Mouse (Mus musculus) bone marrow macrophage, adult 2 months (primary cell): ENCODE results near the gene Gcn1l1. TPM values are rescaled to one million over a fixed set of nuclear protein-coding genes. Genes with fewer than 3 reads are reported as not detected.
A peak's percentile ranks its signal among the peaks of the same experiment; 100 is the strongest.

Source experiments
- H3K27ac ChIP-seq: 2 replicates; pipeline ENCODE4 v1.5.1; 2012; ENCODE audit warnings: low read depth, low read length; ENCODE audit not compliant: insufficient read depth
- H3K4me1 ChIP-seq: 2 replicates; pipeline ENCODE4 v1.6.1; 2012; ENCODE audit warnings: low read length; ENCODE audit not compliant: control insufficient read depth, insufficient read depth
- H3K4me3 ChIP-seq: 2 replicates; pipeline ENCODE4 v1.5.1; 2012; ENCODE audit warnings: mild to moderate bottlenecking, low read length, moderate library complexity; ENCODE audit not compliant: insufficient read depth
- CTCF ChIP-seq: IDR thresholded peaks from 2 replicates; pipeline ENCODE4 v1.5.1; 2012; ENCODE audit warnings: low read depth, mild to moderate bottlenecking, low read length, moderate library complexity
- POLR2A ChIP-seq: IDR thresholded peaks from 2 replicates; pipeline ENCODE4 v1.6.1; 2012; ENCODE audit warnings: mild to moderate bottlenecking, low read depth, low read length, borderline replicate concordance
- polyA plus RNA-seq: library from polyadenylated mRNA; stranded (reverse); fragments of >200 nt; gene quantifications from 2 replicates; pipeline ENCODE4 v1.2.4, GENCODE M21; 2012; ENCODE audit not compliant: missing spikeins, insufficient read depth, insufficient read length

The Gcn1l1 gene
- polyA plus RNA-seq, 1 experiment: 20.3 TPM

DNA sequence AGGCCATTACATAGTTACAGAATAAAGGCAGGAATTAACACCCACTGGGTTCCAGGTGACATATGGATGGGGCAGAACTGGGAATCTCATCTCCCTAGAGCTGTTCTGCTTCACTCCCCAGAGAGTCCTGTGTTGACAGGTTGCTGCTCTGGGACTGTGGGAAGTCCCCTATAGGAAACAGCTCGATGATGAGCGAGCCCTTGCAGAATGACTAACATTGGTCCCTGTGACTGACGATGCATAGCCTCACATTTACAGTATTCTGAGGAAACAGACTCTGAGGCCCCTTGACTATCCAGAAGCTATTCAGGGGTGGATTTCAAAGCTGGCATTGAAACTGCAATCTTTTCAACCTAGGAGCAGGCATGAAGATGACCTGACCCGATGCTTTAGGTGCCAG, 64.6 kb downstream of the Gcn1l1 start:
- H3K4me3 ChIP-seq: no peak overlapping the region
- H3K27ac ChIP-seq: no peak overlapping the region
- H3K4me1 ChIP-seq: peaks cover 39% of the 10 kb centered on the region
- TF ChIP-seq CTCF: no peak
- no peak for TF ChIP-seq POLR2A

DNA sequence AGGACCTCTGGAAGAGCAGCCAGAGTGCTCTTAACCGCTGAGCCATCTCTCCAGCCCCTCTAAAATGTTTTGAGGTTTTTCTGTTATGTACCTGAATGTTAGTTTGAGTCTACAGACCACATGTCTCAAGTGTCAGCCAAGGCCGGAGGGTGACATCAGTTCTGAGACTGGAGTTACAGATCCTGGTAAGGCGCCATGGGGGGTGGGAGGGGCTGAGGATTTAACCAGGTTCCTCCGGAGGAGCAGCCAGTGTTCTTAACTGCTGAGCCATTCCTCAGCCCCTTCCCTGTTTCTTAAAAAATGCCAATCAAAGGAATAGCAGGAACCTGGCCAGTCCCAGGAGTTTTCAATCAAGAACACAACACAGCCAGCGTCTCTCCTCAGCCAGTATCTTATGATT, 65.2 kb downstream of the Gcn1l1 start:
- Histone ChIP-seq H3K27ac (no peak overlapping the region), H3K4me1 (peaks cover 43% of the 10 kb centered on the region)

DNA sequence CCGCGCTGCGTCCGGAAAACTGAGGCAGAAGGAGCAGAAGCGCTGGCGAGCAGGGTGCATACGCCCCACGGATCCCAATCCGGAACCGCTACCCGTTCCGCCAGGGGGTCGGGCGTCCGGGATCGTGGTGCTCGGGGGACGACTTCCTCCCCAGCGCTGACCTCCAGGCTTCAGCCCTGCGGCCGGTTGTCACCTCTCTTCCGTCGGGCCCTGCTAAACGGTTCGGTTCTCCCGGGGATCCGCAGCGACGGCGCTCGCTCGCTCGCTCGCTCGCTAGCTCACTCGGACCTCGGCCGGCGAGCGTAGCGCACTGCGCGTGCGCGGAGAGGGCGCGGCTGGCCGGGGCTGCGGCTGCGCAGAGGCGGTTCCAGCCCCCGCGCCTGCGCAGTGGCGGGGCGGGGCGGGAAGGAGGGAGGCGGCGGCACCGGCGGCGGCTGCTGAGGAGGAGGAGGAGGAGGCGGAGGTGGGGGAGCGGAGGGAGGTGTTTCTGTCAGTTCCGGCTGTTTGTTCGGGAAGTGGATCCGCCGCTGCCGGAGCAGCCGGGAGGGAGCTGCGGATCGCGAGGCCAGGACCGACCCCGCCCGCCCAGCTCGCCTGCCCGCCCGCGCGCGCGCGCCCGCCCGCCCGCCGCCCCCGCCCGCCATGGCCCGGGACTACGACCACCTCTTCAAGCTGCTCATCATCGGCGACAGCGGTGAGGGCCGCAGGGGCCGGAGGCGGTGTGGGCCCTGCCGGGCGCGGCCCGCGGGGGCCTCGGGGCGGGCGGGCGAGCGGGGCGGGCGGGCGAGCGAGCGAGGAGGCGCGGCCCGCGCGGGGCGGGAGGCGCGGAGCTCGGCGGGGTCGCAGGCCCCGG, 66.7 kb downstream of the Gcn1l1 start, which contains the start of gene Rab35:
Gene Rab35 (plus strand): TSS at position 404 of the 853 bp plus-strand sequence.
- Histone ChIP-seq H3K4me1 (peaks cover 51% of the 10 kb centered on the region), H3K27ac (peak within 1 kb of the TSS; percentile 61)

More for the DNA sequence above, 65.2 kb downstream of the Gcn1l1 start:
- no peak overlapping the region for H3K4me3 ChIP-seq
- TF ChIP-seq CTCF (no peak), POLR2A (no peak)

GRCm38 (mm10) chr5:115632358-115632714, 67.3 kb downstream of the Gcn1l1 start:
- TF ChIP-seq CTCF (no peak), POLR2A (no peak)
- Histone ChIP-seq H3K4me3 (peak overlapping the region; percentile 92), H3K27ac (peak overlapping the region; percentile 51), H3K4me1 (peaks cover 58% of the 10 kb centered on the region)

More for the DNA sequence above, 66.7 kb downstream of the Gcn1l1 start, which contains the start of gene Rab35:
- TF ChIP-seq CTCF (no peak), POLR2A (peak; percentile 77)
- peak within 1 kb of the TSS; percentile 92 for H3K4me3 ChIP-seq

DNA sequence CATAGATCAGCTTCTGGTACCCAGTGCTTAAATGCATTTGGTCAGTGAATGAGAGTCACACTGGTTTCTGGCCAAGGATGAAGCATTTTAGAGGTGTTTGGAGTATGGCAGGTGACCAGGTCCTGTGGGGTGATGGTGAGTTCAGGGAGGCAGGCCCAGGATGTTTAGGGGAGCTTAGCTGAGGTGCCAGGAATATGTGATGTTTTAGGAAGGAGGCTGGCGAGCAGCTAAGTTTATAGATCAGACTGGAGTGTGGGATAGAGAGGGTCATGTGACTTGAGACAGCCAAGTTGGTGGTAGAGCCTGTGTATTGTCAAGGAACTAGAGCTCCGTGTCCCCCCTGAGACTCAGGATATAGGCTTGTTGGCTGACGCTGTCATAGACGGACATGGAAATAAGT, 68.0 kb downstream of the Gcn1l1 start:
- TF ChIP-seq CTCF (no peak), POLR2A (no peak)
- Histone ChIP-seq H3K4me1 (peaks cover 58% of the 10 kb centered on the region), H3K4me3 (peak overlapping the region; percentile 92), H3K27ac (no peak overlapping the region)

GRCm38 (mm10) chr5:115634046-115634445, 69.0 kb downstream of the Gcn1l1 start:
- H3K4me3 ChIP-seq: no peak overlapping the region
- peaks cover 52% of the 10 kb centered on the region for H3K4me1 ChIP-seq
- no peak for TF ChIP-seq POLR2A
- no peak for TF ChIP-seq CTCF
- H3K27ac ChIP-seq: no peak overlapping the region

- Histone ChIP-seq H3K27ac (peak overlapping the region; percentile 60), H3K4me3 (peak overlapping the region; percentile 47)
Measured at GRCm38 (mm10) chr5:115635536-115635935, 70.5 kb downstream of the Gcn1l1 start.

GRCm38 (mm10) chr5:115644192-115644591, 79.1 kb downstream of the Gcn1l1 start:
- TF ChIP-seq POLR2A (no peak), CTCF (no peak)
- no peak overlapping the region for H3K27ac ChIP-seq
- no peak overlapping the region for H3K4me3 ChIP-seq
- H3K4me1 ChIP-seq: no peaks in the 10 kb centered on the region

More at GRCm38 (mm10) chr5:115635536-115635935, 70.5 kb downstream of the Gcn1l1 start:
- no peak for TF ChIP-seq POLR2A
- no peak for TF ChIP-seq CTCF
- peaks cover 45% of the 10 kb centered on the region for H3K4me1 ChIP-seq

GRCm38 (mm10) chr5:115648876-115649275, 83.8 kb downstream of the Gcn1l1 start:
- Histone ChIP-seq H3K4me1 (peaks cover 3% of the 10 kb centered on the region; the same call in 1 of the 2 replicates), H3K27ac (no peak overlapping the region), H3K4me3 (no peak overlapping the region)
- no peak for TF ChIP-seq CTCF
- no peak for TF ChIP-seq POLR2A

GRCm38 (mm10) chr5:115649699-115650098, 84.6 kb downstream of the Gcn1l1 start:
- H3K27ac ChIP-seq: no peak overlapping the region
- TF ChIP-seq CTCF: no peak
- no peak overlapping the region for H3K4me3 ChIP-seq
- H3K4me1 ChIP-seq: peaks cover 5% of the 10 kb centered on the region; the same call in 1 of the 2 replicates
